Mouse (Mus musculus) olfactory bulb, adult 2 months (tissue): Measurements from ENCODE around the gene Pnpo.

Experiments used
- CTCF ChIP-seq: fragments of 200-500 bp; IDR thresholded peaks from 2 replicates; pipeline ENCODE4 v1.5.1; 2012; ENCODE audit warnings: low read depth, mild to moderate bottlenecking, low read length, moderate library complexity; ENCODE audit not compliant: insufficient read depth
- POLR2A ChIP-seq: fragments of 200-500 bp; IDR thresholded peaks from 2 replicates; pipeline ENCODE4 v1.6.1; 2012; ENCODE audit warnings: mild to moderate bottlenecking, low read depth, low read length, moderate library complexity; ENCODE audit not compliant: insufficient read depth

DNA sequence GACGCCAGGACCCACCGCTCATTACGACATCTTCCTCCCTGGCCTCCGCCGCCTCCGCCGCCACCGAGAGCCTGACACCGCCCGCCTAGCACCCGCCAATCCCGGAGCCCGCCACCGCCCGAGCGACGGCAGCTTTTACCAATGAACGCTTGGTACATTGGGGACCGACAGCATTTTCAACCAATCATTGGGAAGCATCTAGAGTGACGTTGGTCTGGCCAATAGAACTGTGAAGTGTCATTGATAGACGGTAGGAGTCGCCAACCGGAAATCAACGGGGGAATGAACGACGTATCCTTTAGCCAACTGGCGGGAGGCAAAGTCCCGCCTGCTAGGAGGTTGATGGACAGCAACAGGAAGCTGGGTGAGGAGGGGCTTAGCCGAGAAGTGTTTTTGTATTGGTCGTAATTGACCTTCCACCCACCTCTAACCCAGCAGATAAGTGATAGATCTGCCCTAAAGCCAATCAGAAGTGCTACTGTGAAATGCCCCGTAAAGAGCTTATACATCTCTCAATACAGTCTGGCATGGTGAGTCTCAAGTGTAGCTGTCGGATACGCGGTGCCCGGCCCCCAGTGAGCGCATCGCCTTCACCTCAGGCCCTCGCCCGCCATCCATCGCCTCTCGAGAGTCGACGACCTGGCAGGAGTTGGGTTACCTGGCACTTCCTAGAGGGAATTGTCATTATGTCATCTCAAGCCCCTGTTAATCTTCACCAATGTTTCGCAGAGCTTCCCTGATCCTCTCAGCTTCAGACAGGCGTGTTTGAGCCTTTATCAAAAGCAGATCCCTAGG is 34.0 kb upstream of the Pnpo start:
- TF ChIP-seq CTCF (no peak), POLR2A (0 out of 2 replicates have a peak, but pooled peaks have one; percentile 21)
